Mouse (Mus musculus): ENCODE measurements at regions not wholly inside any gene's neighbourhood (a gene's known extent, or its start where the extent isn't known, plus 50 kb on each side); places are given as distances from the start of the nearest gene placed in this dataset.

- no peak for DNase-seq
These were observed 56.5 kb upstream of the Lsm6 start for GRCm38 (mm10) chr8:78877423-78877822.

- DNase-seq, result no peak
These were observed 68.8 kb upstream of the Lsm6 start for GRCm38 (mm10) chr8:78889708-78890107.

GRCm38 (mm10) chr8:78890571-78890970 lies 69.6 kb upstream of the Lsm6 start:
- no peak for DNase-seq

GRCm38 (mm10) chr8:78899887-78900286 lies 78.9 kb upstream of the Lsm6 start:
- DNase-seq, result peak; percentile 66 to 78

- DNase-seq, result no peak
These were observed 82.1 kb upstream of the Lsm6 start for GRCm38 (mm10) chr8:78903034-78903433.

GRCm38 (mm10) chr8:78907918-78908317 lies 87.0 kb upstream of the Lsm6 start:
- no peak for DNase-seq

GRCm38 (mm10) chr8:78911288-78911873 lies 90.4 kb upstream of the Lsm6 start:
- no peak for DNase-seq

GRCm38 (mm10) chr8:78912470-78912869 lies 91.5 kb upstream of the Lsm6 start:
- no peak for DNase-seq

- DNase-seq, result no peak
These were observed 92.9 kb upstream of the Lsm6 start for GRCm38 (mm10) chr8:78913823-78914222.

- no peak for DNase-seq
These were observed 97.4 kb upstream of the Zfp827 start for GRCm38 (mm10) chr8:78930610-78931397.

GRCm38 (mm10) chr8:78932069-78932468 lies 96.2 kb upstream of the Zfp827 start:
- DNase-seq, result no peak

- no peak for DNase-seq
These were observed 88.2 kb upstream of the Zfp827 start for GRCm38 (mm10) chr8:78940049-78940448.

- DNase-seq, result no peak
These were observed 86.7 kb upstream of the Zfp827 start for GRCm38 (mm10) chr8:78941558-78941957.

- DNase-seq, result no peak
These were observed 83.9 kb upstream of the Zfp827 start for GRCm38 (mm10) chr8:78944367-78944766.

GRCm38 (mm10) chr8:78945607-78946006 lies 82.6 kb upstream of the Zfp827 start:
- no peak for DNase-seq

- no peak for DNase-seq
These were observed 82.2 kb upstream of the Zfp827 start for GRCm38 (mm10) chr8:78946085-78946484.

GRCm38 (mm10) chr8:78975034-78975433 lies 53.2 kb upstream of the Zfp827 start:
- DNase-seq, result no peak

All from cerebellum, postnatal 36 days (tissue).